Mouse (Mus musculus) hindbrain, postnatal 0 days (tissue): ENCODE measurements around the gene Coq8b. TPM values are rescaled to one million over a fixed set of nuclear protein-coding genes. Genes with fewer than 3 reads are reported as not detected.

ENCODE experiments used
- ATAC-seq: fragments of 200-750 bp; cut with Nextera tagmentation; 2 replicates; pipeline ENCODE4 v1.8.0; 2017; ENCODE audit warnings: mild to moderate bottlenecking, moderate TSS enrichment, moderate library complexity
- DNase-seq: peaks from one replicate; pipeline ENCODE4 v3.0.0-alpha.2; 2015; ENCODE audit warnings: low spot score
- H3K27ac ChIP-seq: fragments of 300-500 bp; sonication (generic); 2 replicates; pipeline ENCODE4 v1.5.1; 2014; ENCODE audit warnings: mild to moderate bottlenecking
- H3K27me3 ChIP-seq: fragments of 300-500 bp; sonication (generic); 2 replicates; pipeline ENCODE4 v1.6.1; 2014; ENCODE audit warnings: low read length, mixed read lengths; ENCODE audit not compliant: insufficient read depth
- H3K36me3 ChIP-seq: fragments of 300-500 bp; sonication (generic); 2 replicates; pipeline ENCODE4 v1.6.1; 2014; ENCODE audit warnings: low read length, mixed read lengths; ENCODE audit not compliant: insufficient read depth
- H3K4me1 ChIP-seq: fragments of 300-500 bp; sonication (generic); 2 replicates; pipeline ENCODE4 v1.6.1; 2014; ENCODE audit warnings: antibody characterized with exemption, low read length, mixed read lengths; ENCODE audit not compliant: insufficient read depth
- H3K4me2 ChIP-seq: fragments of 300-500 bp; sonication (generic); 2 replicates; pipeline ENCODE4 v1.6.1; 2014; ENCODE audit warnings: low read depth, mild to moderate bottlenecking, low read length, moderate library complexity, mixed read lengths
- H3K4me3 ChIP-seq: fragments of 300-500 bp; sonication (generic); 2 replicates; pipeline ENCODE4 v1.5.1; 2014; ENCODE audit warnings: low read length
- H3K9ac ChIP-seq: fragments of 300-500 bp; sonication (generic); replicated peaks from 2 replicates; pipeline ENCODE4 v1.6.1; 2014; ENCODE audit warnings: mild to moderate bottlenecking, low read length, moderate library complexity, mixed read lengths
- H3K9me3 ChIP-seq: fragments of 300-500 bp; sonication (generic); 2 replicates; pipeline ENCODE4 v1.6.1; 2016; ENCODE audit warnings: low read length, mixed read lengths
- CTCF ChIP-seq: IDR thresholded peaks from 2 replicates; pipeline ENCODE4 v1.5.1; 2016; ENCODE audit warnings: antibody characterized with exemption, control low read depth, low read depth
- WGBS: fragments of 180-500 bp; shearing (Covaris S2); extraction: QIAGEN DNeasy Blood & Tissue Kit; methylation state at CpG from one replicate; pipeline ENCODE4 v1.1.7; 2014; 5-methylcytosine and 5-hydroxymethylcytosine counted together
- polyA plus RNA-seq: library from polyadenylated mRNA; unstranded; fragments of >200 nt; fragmentation: Nextera tagmentation; extraction: Ambion mirVana; gene quantifications from 2 replicates; pipeline ENCODE4 v1.2.1, GENCODE M21; 2015
- total RNA-seq: library from RNA; depleted of rRNA; stranded (reverse); fragments of >200 nt; gene quantifications from 2 replicates; pipeline ENCODE4 v1.2.3, GENCODE M21; 2014

Gene Coq8b
- total and polyA plus RNA-seq, 2 experiments from 2014 or later: 16.7 to 26.5 TPM

- Histone ChIP-seq H3K4me1 (peaks cover 11% of the 10 kb centered on the region; the same call in 1 of the 2 replicates), H3K27ac (peak overlapping the region; percentile 97; the same call in 1 of the 2 replicates), H3K9me3 (no peaks in the 10 kb centered on the region), H3K4me3 (peak overlapping the region; percentile 95), H3K9ac (peak overlapping the region; percentile 98; the same call in 1 of the 2 replicates), H3K27me3 (no peaks in the 10 kb centered on the region), H3K4me2 (peak overlapping the region; percentile 90), H3K36me3 (peaks cover 29% of the 10 kb centered on the region; the same call in 1 of the 2 replicates)
- WGBS: 18% methylated on average over 7 of the region's 7 CpGs
- peak; percentile 54 for DNase-seq
- TF ChIP-seq CTCF: no peak
- no peak; the same call in 1 of the 2 replicates for ATAC-seq
Measured at GRCm38 (mm10) chr7:27260856-27261255, 28.0 kb downstream of the Coq8b start.

GRCm38 (mm10) chr7:27261888-27262287 lies 29.1 kb downstream of the Coq8b start:
- DNase-seq (peak; percentile 19), ATAC-seq (no peak)
- H3K4me1 ChIP-seq: peaks cover 11% of the 10 kb centered on the region; the same call in 1 of the 2 replicates
- TF ChIP-seq CTCF: no peak
- H3K9ac ChIP-seq: no peak overlapping the region
- H3K9me3 ChIP-seq: no peaks in the 10 kb centered on the region
- WGBS: 72% methylated on average over 6 of the region's 6 CpGs
- H3K27me3 ChIP-seq: no peaks in the 10 kb centered on the region
- H3K4me2 ChIP-seq: 0 out of 2 replicates have a peak overlapping the region, but pooled peaks have one; percentile 90
- H3K36me3 ChIP-seq: peaks cover 35% of the 10 kb centered on the region; the same call in 1 of the 2 replicates
- H3K27ac ChIP-seq: no peak overlapping the region
- H3K4me3 ChIP-seq: no peak overlapping the region

- ATAC-seq (no peak), DNase-seq (no peak)
- Histone ChIP-seq H3K27ac (no peak overlapping the region), H3K4me1 (peaks cover 11% of the 10 kb centered on the region; the same call in 1 of the 2 replicates), H3K4me3 (no peak overlapping the region), H3K36me3 (peaks cover 55% of the 10 kb centered on the region; the same call in 1 of the 2 replicates), H3K9ac (no peak overlapping the region), H3K4me2 (no peak overlapping the region), H3K9me3 (no peaks in the 10 kb centered on the region), H3K27me3 (no peaks in the 10 kb centered on the region)
- 95% methylated on average over 12 of the region's 12 CpGs for WGBS
- no peak for TF ChIP-seq CTCF
Measured at GRCm38 (mm10) chr7:27264761-27265160, 31.9 kb downstream of the Coq8b start.

- H3K9ac ChIP-seq: no peak overlapping the region
- no peaks in the 10 kb centered on the region for H3K9me3 ChIP-seq
- no peaks in the 10 kb centered on the region for H3K4me1 ChIP-seq
- H3K36me3 ChIP-seq: peaks cover 69% of the 10 kb centered on the region; the same call in 1 of the 2 replicates
- DNase-seq: no peak
- no peak for ATAC-seq
- H3K27me3 ChIP-seq: no peaks in the 10 kb centered on the region
- H3K4me3 ChIP-seq: no peak overlapping the region
- H3K27ac ChIP-seq: no peak overlapping the region
- 76% methylated on average over 20 of the region's 20 CpGs for WGBS
- H3K4me2 ChIP-seq: no peak overlapping the region
- no peak for TF ChIP-seq CTCF
Measured at GRCm38 (mm10) chr7:27266515-27267128, 33.8 kb downstream of the Coq8b start.

- Histone ChIP-seq H3K4me2 (no peak overlapping the region), H3K4me1 (no peaks in the 10 kb centered on the region), H3K4me3 (no peak overlapping the region), H3K9ac (no peak overlapping the region), H3K27ac (no peak overlapping the region), H3K36me3 (peaks cover 65% of the 10 kb centered on the region; the same call in 1 of the 2 replicates), H3K27me3 (no peaks in the 10 kb centered on the region), H3K9me3 (no peaks in the 10 kb centered on the region)
- ATAC-seq (no peak), DNase-seq (no peak)
- TF ChIP-seq CTCF: peak; percentile 23
- 87% methylated on average over 8 of the region's 8 CpGs for WGBS
Measured at GRCm38 (mm10) chr7:27271423-27271822, 38.6 kb downstream of the Coq8b start.

- Histone ChIP-seq H3K9ac (no peak overlapping the region), H3K4me1 (no peaks in the 10 kb centered on the region), H3K27me3 (no peaks in the 10 kb centered on the region), H3K9me3 (no peaks in the 10 kb centered on the region), H3K4me3 (no peak overlapping the region), H3K4me2 (no peak overlapping the region), H3K27ac (no peak overlapping the region), H3K36me3 (peaks cover 71% of the 10 kb centered on the region)
- peak; percentile 62 for TF ChIP-seq CTCF
- ATAC-seq (0 out of 2 replicates have a peak, but pooled peaks have one; percentile 11), DNase-seq (peak; percentile 49)
- 66% methylated on average over 32 of the region's 32 CpGs for WGBS
Measured at GRCm38 (mm10) chr7:27273739-27274351, 41.0 kb downstream of the Coq8b start.
